23 mouse cellular contexts compared by ENCODE assay signal in genomic region chr5:53106731-53107130, GRCm38 (mm10).
"Had no signal": no experiment of that assay in that cellular context is flagged by ENCODE, and none has a peak within 500 bp of the region (broad histone marks: within the 10 kb centered on the region; RNA-seq: fewer than 3 reads in every experiment).

No protein-coding gene starts in this region.

- H3K4me3 ChIP-seq: forebrain, embryonic 15.5 days; heart, adult 2 months; heart, embryonic 13.5 days; heart, embryonic 15.5 days; hindbrain, embryonic 13.5 days; hindbrain, embryonic 15.5 days; layer of hippocampus, adult 2 months; limb, embryonic 13.5 days; limb, embryonic 15.5 days had no signal

- H3K9ac ChIP-seq: forebrain, embryonic 15.5 days; forebrain, postnatal 0 days; heart, embryonic 13.5 days; heart, embryonic 15.5 days; hindbrain, embryonic 13.5 days; hindbrain, embryonic 15.5 days; limb, embryonic 13.5 days; limb, embryonic 15.5 days had no signal

- H3K27me3 ChIP-seq: forebrain, embryonic 15.5 days; heart, embryonic 13.5 days; heart, embryonic 15.5 days; hindbrain, embryonic 13.5 days; hindbrain, embryonic 15.5 days; limb, embryonic 13.5 days; limb, embryonic 15.5 days had no signal

- H3K4me2 ChIP-seq: forebrain, embryonic 15.5 days; heart, embryonic 11.5 days; heart, embryonic 13.5 days; heart, embryonic 15.5 days; hindbrain, embryonic 13.5 days; hindbrain, embryonic 15.5 days; limb, embryonic 13.5 days; limb, embryonic 15.5 days had no signal

- H3K36me3 ChIP-seq: forebrain, embryonic 15.5 days; heart, embryonic 13.5 days; heart, embryonic 15.5 days; hindbrain, embryonic 13.5 days; hindbrain, embryonic 15.5 days; limb, embryonic 13.5 days; limb, embryonic 15.5 days had no signal

- H3K9me3 ChIP-seq: forebrain, embryonic 15.5 days; heart, embryonic 13.5 days; heart, embryonic 15.5 days; hindbrain, embryonic 13.5 days; hindbrain, embryonic 15.5 days; limb, embryonic 13.5 days; limb, embryonic 15.5 days had no signal

- H3K27ac ChIP-seq: forebrain, embryonic 15.5 days; heart, adult 2 months; heart, embryonic 13.5 days; heart, embryonic 15.5 days; hindbrain, embryonic 13.5 days; hindbrain, embryonic 15.5 days; layer of hippocampus, adult 2 months; limb, embryonic 13.5 days; limb, embryonic 15.5 days had no signal

- H3K4me1 ChIP-seq: heart, embryonic 15.5 days; limb, embryonic 15.5 days had no signal

- ATAC-seq: forebrain, embryonic 15.5 days; forebrain, postnatal 0 days; inflammation-experienced regulatory T-cells, adult 6 months; intestine, embryonic 16.5 days had no signal

- DNase-seq: forebrain, postnatal 0 days; gastrocnemius, postnatal 14 days; gastrocnemius, postnatal 36 days; heart, adult 11 months; heart, adult 2 months; heart, postnatal 14 days; heart, postnatal 36 days; kidney, adult 18-20 months; kidney, postnatal 14 days; kidney, postnatal 36 days; layer of hippocampus, postnatal 36 days; left cerebral cortex, postnatal 4 days had no signal
